Mouse (Mus musculus) adrenal gland, adult 18-20 months (tissue): Measurements from ENCODE around the gene E130308A19Rik. TPM values are rescaled to one million over a fixed set of nuclear protein-coding genes. Genes with fewer than 3 reads are reported as not detected.

ENCODE experiments used
- DNase-seq, 2 experiments: peaks; one replicate each; pipeline ENCODE4 v3.0.0; 2021 to 2022; ENCODE audit warnings: low spot score in 2 of 2
- long read RNA-seq, 2 experiments: library from polyadenylated mRNA; stranded (forward); transcript quantifications; one replicate each; pipeline ENCODE4 v2.0.0; 2021
- total RNA-seq, 2 experiments: library from RNA; stranded (reverse); gene quantifications; 1 replicate in 1 of 2; 2 replicates in 1 of 2; pipeline ENCODE4 v1.2.3; 2021

E130308A19Rik gene
- 10 to 100 TPM; 11.2 to 13.2 TPM for total RNA-seq
- long read RNA-seq, experiment 1, full-length matches to known transcripts = 3 of 3 reads
- long read RNA-seq, experiment 1, partial matches to known transcripts = 0 of 3 reads
- long read RNA-seq, experiment 1, other reads (novel, unspliced or antisense) = 0 of 3 reads
- long read RNA-seq, experiment 2, full-length matches to known transcripts = 6 of 14 reads
- long read RNA-seq, experiment 2, partial matches to known transcripts = 5 of 14 reads
- long read RNA-seq, experiment 2, other reads (novel, unspliced or antisense) = 3 of 14 reads

DNA sequence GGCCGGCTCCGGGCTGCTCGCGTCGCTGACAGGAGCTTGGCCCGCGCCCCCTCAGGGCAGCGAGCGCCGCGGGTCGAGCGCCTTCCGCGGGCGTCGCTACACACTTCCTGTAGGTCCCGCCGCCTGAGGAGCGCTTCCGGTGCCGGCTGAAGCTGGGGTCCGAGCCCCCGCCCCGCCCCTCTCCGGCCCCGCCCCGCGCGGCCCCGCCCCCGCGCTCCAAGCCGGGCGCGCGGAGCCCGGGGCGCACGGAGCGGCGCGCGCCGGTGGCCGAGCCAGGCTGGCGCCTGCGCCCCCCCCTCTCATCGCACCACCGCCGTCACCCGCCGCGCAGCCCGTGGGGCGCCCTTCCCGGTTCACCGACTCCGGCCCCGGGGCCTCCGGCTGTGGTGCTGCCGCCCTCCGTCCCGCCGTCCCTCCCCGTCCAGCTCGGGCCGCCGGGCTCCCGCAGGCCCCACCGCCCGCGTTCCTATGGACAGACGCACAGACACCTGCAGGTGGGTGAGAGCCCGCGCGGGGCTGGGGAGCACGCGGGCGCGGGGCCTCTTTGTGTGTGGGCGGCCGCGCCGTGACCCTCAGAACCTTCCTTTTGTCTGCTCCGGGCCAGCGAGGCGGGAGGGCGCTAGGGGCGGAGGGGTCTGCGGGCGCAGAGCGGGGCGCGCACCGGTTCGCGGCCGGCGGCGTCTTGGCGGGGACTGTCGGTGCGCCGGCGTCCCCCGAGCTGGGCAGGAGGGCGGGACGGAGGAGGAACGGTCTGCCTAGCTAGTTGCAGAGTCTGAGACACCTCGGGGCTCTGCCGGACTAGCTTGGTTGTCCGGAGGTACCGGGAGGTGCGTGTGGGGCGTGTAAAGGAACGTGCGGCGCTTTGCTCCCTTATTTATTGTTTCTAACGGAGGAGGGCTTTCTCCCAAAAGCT is at the start of gene E130308A19Rik:
E130308A19Rik (plus strand) TSS at position 214 of the 913 bp plus-strand sequence.
- peak; percentile 73 to 80 for DNase-seq

DNA sequence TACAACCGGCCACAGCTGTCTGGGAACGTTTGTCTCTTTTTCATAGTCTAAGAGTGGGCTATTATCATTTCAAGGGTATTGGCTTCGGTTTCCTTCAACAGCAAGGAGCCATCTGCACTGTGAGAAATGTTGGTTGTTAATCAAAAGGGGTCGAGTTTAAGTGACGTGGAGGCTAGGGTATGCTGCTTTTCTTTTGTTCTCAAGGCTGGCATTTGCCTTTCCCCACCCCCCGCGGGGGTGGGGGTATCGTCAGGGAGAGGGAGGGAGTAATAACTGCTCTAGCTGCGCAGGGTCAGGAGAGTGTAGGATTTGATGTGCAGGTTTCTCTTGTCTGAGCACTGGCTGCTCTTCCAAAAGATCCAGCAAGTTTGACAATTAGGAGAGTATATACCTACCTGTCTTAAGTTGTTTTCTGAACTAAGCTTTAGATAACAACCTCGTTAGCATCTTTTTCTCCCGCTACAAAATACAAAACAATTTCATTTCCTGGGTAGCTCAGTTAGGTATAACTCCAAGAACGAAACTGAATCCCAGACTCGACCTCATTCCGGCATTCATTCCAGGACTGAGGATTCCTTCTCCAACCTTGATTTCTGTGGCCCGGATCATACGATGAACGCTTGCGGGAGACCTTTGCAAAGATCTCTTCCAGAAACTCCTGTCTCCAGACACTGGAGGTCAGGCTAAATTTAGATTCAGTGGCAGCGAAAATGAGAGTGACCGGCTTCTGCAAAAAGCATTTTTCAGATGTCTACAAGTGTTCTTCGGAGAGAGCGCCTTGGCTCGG is 45.3 kb upstream of the E130308A19Rik start:
- peak; percentile 19 to 41 for DNase-seq

DNA sequence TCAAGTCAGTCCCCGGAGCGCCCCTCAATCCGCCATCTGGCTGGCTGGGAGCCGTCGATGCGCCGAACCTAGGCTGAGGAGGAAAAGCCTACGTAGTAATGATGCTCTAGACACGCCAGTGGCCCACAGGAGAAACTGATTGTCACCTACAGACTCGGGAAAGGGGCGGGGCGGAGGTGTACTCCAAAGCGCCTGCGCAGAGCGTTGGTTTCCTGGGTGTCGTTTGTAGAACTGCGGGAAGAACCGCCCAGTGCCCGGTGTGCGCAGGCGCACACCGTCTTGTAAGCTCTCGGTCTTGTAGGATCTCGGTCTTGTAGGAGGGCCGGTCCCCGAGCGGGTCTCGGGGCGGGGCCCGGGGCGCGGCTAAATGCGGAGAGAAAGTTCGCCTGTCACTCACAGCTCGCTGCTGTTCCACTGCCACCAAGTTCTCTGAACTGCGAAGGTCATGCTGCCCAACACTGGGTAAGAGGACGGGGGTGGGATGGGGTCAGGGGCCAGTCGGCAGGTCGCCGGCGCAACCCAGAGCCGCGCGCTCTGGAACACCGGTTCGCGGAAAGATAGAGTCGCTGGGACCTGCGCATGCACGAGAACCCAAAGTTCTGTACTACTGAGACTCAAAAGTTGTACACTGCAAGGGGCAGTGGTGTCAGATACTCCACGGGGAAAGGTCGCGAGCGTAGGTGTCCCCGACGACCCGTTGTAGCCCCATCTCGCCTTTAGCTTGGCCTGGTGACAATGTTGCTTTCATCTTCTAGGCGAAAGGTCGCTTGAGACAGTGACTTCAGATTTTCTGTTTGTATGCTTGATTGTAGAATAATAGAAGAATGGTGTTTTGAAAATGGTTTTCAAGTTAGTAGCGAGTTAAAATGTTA is 44.5 kb upstream of the E130308A19Rik start, which contains the start of gene Hsdl2:
Hsdl2 (plus strand) TSS at position 250 of the 872 bp plus-strand sequence.
- DNase-seq = peak; percentile 95 to 96

DNA sequence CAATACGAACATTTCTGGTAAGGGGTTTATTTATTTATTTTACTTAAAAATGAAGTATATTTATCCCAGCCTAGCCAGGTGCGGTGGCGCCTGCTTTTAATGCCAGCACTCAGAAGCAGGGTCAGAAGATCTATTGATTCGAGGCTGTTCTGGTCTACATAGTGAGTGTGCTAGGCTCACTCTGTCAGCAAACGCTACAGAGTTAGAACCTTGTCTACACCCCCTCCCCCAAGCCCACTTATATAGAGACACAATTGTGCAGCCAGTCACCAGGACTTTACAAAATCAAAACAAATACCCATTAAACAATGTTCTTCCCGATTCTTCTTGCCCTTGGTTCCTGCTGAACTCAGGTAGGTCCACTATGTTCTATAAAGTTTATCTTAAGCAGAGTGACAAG is 43.8 kb upstream of the E130308A19Rik start:
- no peak for DNase-seq

DNA sequence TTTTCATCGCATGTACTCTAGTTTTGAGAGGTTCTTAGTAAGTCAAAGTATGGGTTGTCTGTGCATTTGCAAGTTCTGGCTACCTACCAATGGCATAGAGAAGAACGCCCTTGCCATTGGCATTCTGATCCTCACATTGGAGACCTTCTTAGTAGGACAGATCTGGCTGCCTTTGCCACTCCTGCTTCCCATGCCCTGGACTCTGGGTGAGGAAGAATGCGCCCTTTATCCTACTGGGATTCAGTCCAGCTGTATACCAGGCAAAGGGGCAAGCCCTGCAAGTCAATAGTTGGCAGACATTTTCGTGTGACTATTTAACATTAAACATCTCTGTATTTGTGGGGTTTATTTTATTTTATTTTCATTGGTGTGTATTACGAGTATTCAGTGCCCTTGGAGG is 40.9 kb upstream of the E130308A19Rik start:
- no peak for DNase-seq

DNA sequence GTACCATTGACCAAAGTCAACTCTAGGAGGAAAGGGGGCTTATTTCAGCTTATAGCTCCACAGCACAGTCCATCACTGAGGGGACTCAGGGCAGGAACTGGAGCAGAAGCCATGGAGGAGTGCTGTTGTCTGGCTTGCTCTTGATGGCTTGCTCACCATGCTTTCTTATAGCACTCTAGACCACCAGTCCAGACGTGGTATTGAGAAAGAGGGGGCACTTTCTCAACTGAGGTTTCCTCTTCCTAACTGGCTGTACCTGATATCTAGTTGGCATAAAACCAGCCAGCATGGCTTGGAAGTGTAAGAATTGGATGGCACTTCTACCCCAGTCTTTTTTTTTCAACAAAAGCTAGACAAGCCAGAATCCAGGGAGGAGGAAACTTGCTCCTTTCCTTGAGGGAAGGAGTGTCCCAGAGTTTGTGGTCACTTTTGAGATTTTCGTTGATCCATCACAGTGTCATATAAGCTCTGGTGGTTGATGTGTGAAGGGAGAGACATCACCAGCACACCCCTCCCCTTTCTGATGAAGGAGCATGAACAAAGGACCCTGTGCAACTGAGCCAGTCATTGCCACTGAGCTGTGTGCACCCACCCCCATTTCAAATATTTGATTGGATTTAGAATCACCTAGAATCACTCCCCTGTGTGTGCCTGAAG is 38.7 kb upstream of the E130308A19Rik start:
- DNase-seq = no peak

DNA sequence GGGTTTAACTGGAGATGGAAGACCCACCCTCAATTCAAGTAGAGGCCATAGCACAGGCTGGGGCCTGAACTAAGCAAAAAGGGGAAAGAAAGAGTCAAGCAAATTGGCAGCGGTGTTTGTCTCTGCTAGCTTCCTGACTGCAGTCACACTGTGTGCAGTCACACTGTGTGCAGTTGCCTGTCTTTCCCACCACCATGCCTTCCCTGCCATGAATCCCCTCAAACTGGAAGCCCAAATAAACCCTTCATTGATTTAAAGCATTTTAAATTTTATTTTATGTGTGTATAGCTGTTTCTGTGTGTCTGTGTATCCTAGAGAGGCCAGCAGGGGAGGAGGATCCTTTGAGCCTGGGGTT is 38.2 kb upstream of the E130308A19Rik start:
- no peak for DNase-seq

DNA sequence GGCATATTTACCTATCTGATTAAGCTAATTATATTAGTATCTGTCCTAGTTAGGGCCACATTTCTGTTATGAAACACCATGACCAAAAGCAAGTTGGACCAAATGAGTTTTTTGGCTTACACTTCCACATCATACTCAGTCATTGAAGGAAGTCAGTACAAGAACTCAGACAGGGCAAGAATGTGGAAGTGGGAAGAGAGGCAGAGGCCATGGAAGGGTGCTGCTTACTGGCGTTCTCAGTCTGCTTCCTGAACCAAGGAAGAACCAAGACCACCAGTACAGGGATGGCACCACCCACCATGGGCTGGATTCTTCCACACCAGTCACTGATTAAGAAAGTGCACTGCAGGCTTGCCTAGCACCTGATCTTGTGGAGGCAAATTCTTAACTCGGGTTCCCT is 31.4 kb upstream of the E130308A19Rik start:
- no peak for DNase-seq

DNA sequence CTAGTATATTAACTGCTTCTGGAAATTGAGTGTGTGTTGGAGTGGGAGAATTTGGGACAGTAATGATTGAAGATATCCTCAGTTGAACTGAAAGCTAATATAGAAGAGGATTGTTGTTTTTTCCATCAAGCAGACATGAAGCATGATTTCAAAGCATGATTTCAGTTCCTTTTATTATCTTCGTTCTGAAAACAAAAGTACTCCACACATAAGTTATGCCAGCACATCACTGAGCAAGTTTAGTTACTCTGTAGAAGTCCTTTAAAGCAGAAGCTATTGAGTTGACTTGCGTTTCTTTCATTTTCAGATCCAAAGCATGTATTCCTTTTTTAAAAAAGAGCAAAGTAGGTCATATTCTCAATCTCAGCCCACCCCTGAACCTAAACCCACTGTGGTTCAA is 29.5 kb upstream of the E130308A19Rik start:
- no peak for DNase-seq

DNA sequence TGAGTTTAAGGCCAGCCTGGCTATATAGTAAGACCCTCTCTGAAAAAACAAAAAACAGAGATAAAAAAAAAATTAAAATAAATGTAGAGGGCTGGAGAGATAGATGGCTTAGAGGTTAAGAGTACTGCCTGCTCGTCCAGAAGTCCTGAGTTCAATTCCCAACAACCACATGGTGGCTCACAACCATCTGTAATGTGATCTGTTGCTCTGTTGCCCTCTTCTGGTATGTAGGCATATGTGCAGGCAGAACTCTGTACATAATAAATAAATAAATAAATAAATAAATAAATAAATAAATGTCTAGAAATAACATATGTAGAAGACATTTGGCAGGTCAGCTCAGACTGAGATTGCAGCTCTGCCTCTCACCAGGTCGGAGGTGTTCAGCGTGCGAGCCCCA is 23.3 kb upstream of the E130308A19Rik start:
- DNase-seq = no peak

DNA sequence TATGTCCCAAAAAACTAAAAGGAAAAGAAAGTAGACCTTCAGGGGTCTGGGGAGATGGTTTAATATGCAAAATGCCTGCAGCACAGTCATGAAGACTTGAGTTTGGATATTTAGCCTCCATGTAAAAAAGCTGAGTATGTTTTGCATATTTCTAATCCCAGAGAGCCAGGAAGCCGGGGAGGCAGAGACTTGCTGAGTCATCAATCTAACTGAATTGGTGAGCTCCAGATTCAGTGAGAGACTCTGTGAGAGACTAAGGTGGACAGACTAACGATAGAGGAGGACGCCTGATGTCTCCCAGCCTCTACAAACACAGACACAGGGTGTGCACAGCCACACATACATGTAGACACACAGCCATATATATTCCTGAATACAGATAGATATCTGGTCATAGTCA is 21.1 kb upstream of the E130308A19Rik start:
- no peak for DNase-seq

DNA sequence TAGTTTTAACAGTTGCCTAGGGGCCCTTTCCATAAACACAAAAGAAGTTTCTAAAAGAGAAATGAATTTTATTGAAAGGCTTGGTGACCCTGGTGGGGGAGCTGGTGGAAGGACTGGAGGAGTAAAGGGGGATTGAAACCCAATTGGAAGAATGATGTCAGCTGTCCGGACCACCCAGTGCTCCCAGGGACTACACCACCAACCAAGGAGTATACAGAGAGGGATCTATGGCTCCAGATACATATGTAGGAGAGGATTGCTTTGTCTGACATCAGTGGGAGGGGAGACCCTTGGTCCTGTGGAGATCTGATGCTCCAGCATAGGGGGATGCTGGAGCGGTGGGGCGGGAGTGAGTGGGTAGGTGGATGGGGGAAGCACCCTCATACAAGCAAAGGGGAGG is 20.5 kb upstream of the E130308A19Rik start:
- no peak for DNase-seq

DNA sequence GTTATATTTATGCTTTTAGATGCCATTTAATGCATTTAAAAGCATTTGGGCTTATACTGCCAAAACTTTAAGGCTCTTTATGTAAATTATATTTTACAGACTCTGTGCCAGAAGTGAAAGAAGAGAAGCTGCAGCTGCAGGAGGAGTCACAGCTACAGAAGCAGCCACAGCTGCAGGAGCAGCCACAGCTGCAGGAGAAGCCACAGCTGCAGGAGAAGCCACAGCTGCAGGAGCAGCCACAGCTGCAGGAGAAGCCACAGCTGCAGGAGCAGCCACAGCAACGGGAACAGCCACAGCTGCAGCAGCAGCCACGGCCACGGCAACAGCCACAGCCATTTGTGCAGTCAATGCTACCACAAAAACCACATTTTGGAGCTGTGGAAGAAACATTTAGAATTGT is 15.6 kb upstream of the E130308A19Rik start:
- DNase-seq = no peak

DNA sequence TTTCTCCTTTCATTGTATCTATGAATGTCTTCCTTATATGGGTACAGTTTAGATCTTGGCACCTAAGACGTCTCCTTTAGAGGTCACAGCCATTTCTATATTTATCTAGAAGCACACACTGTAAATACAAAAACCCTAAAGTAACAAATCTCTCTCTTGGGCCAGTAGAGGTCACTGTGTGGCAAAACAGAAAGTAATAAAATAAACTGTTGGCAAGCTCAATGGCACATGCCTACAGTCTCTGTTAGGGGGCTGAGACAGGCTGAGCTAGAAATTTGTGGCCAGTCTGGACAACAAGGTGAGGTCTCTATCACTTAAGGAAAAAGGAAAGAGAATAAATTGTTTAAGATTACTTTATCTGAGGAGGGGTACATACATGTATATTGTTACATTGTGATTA is 11.0 kb upstream of the E130308A19Rik start:
- DNase-seq = no peak

DNA sequence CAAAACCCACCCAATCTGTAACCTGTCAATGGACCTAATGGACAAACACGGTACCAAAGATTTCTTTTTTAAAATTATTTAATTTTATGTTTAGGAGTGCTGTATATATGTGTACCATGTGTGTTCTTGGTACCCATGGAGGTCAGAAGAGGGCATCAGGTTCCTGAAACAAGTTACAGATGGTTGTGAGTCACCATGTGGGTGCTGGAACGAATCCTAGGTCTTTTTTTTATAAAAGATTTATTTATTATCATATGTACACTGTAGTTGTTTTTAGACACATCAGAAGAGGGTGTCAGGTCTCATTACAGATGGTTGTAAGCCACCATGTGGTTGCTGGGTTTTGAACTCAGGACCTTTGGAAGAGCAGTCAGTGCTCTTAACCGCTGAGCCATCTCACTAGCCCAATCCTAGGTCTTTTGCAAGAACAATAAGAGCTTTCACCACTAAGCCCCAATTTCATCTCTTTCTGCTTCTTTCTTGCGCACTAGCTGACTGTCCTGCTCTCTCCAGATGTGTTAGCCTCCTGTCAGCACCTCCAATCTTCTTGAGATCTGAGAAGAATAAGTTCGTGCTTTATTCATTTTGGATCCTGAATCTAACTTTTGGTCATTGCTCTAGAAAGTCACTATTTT is 6.3 kb upstream of the E130308A19Rik start:
- DNase-seq = no peak

DNA sequence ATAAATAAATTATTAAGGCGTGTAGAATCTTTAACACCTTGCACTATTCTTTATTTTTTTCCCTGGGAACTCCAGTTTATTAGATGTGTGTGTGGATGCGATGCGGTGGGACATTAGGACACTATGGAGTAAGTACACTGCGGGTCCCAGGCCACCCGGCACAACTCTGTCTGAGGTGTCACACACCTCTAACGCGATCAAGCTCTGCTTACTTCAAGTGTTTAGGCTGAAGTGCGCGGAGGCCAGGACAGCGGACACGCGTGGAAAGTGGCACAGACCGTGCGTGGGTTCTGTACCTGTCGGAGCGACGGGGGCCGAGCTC is 374 bp upstream of the E130308A19Rik start:
- no peak for DNase-seq

DNA sequence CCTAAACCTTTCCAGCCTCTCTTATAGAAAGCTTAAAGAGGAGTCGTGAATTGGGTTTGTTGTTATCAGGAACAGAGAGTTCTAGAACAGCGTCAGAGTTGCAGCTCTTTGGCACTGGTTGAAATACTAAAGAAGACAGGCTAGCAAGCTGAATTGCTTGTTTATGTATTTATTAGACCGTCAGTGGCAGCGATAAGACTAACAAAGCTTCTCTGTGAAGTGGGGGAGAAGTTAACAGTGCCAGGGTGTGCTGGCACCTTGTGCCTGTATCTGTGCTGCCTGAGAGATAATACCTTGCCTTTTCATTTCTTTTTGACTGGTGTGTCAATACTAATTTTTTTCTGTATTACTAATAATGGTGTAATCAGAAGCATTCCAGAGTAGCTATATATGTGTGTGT is 2.2 kb downstream of the E130308A19Rik start:
- no peak for DNase-seq

DNA sequence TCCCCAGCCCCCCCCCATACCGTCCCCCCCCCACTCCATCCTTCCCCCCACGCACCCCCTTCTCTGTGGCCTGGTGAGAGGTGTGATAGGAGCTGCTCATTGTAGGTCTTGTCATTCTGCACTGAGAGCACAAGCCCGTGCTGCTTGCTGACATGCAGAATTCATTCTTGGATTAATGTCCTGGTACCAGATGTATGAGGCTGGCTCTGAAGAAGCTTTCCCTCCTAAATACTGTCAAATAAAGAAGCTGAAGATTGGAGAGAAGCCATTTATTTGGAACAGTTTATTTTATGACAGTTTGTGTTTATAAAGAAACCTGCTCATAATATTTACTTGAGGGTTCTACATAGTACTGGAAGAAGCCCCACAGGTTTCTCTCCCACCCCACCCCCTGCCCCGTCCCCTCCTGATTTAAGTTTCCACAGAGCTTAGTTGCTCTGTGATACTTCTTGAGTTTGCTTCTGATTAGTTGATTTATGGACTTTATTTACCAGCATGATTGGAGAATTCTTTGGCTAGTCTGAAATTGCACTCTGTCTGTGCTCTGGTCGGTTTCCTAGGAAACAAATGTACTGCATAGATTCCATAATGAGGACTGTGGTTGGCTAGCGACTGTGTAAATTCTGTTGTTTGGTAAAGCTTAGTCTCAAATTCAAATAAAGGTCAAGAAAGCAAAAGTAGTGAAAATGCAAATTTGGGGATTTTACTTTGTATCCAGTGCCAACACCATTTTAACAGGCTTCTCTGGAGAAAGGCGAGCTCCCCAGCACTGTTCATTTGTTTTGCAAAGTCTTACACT is 3.3 kb downstream of the E130308A19Rik start:
- DNase-seq = no peak

DNA sequence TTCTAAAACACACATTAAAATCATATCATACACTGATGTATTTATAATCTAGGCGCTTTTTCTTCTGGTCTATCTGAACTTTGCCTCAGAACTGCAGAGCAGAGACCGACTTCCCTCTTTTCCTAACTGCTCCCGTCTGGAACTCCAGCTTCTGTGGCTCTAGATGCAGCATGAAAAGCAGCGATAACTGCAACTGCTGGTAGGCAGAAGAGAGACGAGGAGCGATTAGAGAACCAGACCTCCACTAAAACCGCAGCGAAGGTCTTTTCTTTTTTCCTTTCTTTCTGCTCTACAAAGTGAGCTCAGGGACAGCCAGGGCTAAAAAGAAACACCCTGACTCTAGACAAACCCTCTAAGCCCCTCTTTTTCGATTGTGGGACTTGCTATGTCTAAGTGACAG is 4.1 kb downstream of the E130308A19Rik start:
- no peak for DNase-seq
